Mouse (Mus musculus): ENCODE measurements at regions not wholly inside any gene's neighbourhood (a gene's known extent, or its start where the extent isn't known, plus 50 kb on each side); places are given as distances from the start of the nearest gene placed in this dataset.

DNA sequence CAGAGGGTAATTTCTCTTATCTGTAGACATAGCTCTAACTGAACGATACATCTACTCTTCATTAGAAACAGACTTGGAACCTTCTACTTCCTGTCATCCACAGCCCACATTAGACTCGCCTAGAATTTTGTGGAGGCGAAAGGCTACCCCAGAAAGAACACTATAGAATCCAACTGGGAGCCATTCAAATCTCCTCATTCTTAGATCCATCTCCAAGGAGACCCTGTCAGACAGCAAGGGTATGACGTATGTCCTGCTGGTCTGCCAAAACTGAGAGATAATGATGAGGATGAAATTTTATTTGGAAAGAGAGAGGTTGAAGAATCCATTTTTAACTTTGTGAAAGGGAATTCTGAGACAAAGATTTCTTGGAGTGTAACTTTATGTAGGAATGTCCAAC lies 185.3 kb upstream of the Tnc start:
- 81% methylated on average over 4 of the region's 4 CpGs for WGBS
- DNase-seq (ENCODE audit: low spot score) (no peak), ATAC-seq (ENCODE audit: insufficient number of reproducible peaks, low FRiP score, low TSS enrichment, low read depth) (no peak)
- no peaks in the 10 kb centered on the region for H3K9me3 ChIP-seq (ENCODE audit: control insufficient read depth, low read length)
- H3K27ac ChIP-seq (replicated peaks; ENCODE audit: low read depth, low read length), result no peak overlapping the region
- no peaks in the 10 kb centered on the region for H3K27me3 ChIP-seq (ENCODE audit: control insufficient read depth, insufficient read depth, low read length)
- no peak overlapping the region for H3K9ac ChIP-seq (ENCODE audit: low read length)
- no peaks in the 10 kb centered on the region for H3K36me3 ChIP-seq (ENCODE audit: control insufficient read depth, insufficient read depth, low read length)
- no peak overlapping the region for H3K4me2 ChIP-seq (ENCODE audit: low read depth, severe bottlenecking)
- H3K4me1 ChIP-seq (ENCODE audit: control insufficient read depth, insufficient read depth, low read length), result no peaks in the 10 kb centered on the region
- H3K4me3 ChIP-seq (ENCODE audit: low read depth, low read length), result no peak overlapping the region

DNA sequence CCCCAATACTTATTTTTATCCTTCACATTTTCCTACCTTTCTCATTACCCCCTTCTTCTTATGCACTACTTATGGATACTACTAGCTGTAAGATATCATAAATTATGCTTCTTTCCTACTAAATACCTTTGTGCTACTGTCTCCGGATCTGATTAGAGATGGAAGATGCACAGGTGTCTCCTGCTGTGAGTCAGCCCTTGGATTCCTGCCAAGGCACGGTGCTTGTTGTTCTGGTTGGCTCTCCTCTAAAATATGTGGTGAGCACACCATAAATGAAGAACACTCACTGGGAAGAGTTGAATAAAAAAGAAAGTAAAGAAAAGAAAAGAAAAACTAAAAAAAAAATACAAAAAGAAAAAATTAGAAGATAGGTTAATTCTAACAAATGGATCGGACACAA lies 181.5 kb upstream of the Tnc start:
- ATAC-seq (ENCODE audit: insufficient number of reproducible peaks, low FRiP score, low TSS enrichment, low read depth), result no peak
- no peaks in the 10 kb centered on the region for H3K36me3 ChIP-seq (ENCODE audit: control insufficient read depth, insufficient read depth, low read length)
- H3K9ac ChIP-seq (ENCODE audit: low read length), result no peak overlapping the region
- no peak overlapping the region for H3K27ac ChIP-seq (replicated peaks; ENCODE audit: low read depth, low read length)
- no peak for DNase-seq (ENCODE audit: low spot score)
- H3K4me1 ChIP-seq (ENCODE audit: control insufficient read depth, insufficient read depth, low read length), result no peaks in the 10 kb centered on the region
- H3K9me3 ChIP-seq (ENCODE audit: control insufficient read depth, low read length), result no peaks in the 10 kb centered on the region
- H3K4me3 ChIP-seq (ENCODE audit: low read depth, low read length), result no peak overlapping the region
- 79% methylated on average over 3 of the region's 3 CpGs for WGBS
- no peaks in the 10 kb centered on the region for H3K27me3 ChIP-seq (ENCODE audit: control insufficient read depth, insufficient read depth, low read length)
- no peak overlapping the region for H3K4me2 ChIP-seq (ENCODE audit: low read depth, severe bottlenecking)

DNA sequence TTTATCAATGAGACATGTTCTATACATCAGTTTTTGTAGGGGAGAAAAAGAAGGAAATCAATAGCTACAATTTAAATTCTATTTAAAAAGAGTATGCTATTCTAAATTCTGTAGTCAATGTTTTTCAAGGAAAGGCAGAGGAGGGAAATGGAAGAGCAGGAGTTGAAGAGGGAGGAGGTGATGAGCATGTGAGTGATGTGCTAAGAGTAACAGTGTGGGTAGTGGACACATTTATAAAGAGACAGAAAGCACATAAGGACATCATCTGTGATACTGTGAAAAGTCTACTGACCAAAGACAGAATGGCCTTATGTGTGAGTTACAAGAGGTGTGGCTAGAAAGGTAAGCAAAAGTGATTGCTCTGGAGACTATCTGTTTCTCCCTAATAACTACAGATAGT lies 179.8 kb upstream of the Tnc start:
- Histone ChIP-seq H3K4me1 (ENCODE audit: control insufficient read depth, insufficient read depth, low read length) (no peaks in the 10 kb centered on the region), H3K27ac (replicated peaks; ENCODE audit: low read depth, low read length) (no peak overlapping the region), H3K27me3 (ENCODE audit: control insufficient read depth, insufficient read depth, low read length) (no peaks in the 10 kb centered on the region), H3K4me3 (ENCODE audit: low read depth, low read length) (no peak overlapping the region), H3K9ac (ENCODE audit: low read length) (no peak overlapping the region), H3K4me2 (ENCODE audit: low read depth, severe bottlenecking) (no peak overlapping the region), H3K36me3 (ENCODE audit: control insufficient read depth, insufficient read depth, low read length) (no peaks in the 10 kb centered on the region), H3K9me3 (ENCODE audit: control insufficient read depth, low read length) (no peaks in the 10 kb centered on the region)
- ATAC-seq (ENCODE audit: insufficient number of reproducible peaks, low FRiP score, low TSS enrichment, low read depth) (no peak), DNase-seq (ENCODE audit: low spot score) (no peak)

DNA sequence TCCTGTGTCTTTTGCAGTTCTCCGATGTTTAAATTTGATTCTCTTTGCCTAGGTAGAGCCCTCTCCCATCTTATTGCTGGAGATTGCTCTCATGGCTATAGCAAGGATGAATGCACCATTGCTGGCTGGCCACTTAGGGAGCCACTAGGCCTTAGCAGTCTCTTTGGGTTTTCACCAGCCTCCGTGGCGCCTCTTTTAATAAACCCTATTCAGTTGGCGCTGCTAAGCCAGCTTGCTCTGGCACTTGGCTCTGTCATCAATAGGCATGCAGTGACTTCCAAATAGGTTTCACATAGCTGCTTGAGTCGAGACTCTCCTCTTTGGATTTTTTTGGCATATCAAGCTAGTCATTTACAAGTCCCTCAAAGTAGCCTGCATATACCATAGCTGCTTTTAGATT lies 178.1 kb upstream of the Tnc start:
- 88% methylated on average over 5 of the region's 5 CpGs for WGBS

DNA sequence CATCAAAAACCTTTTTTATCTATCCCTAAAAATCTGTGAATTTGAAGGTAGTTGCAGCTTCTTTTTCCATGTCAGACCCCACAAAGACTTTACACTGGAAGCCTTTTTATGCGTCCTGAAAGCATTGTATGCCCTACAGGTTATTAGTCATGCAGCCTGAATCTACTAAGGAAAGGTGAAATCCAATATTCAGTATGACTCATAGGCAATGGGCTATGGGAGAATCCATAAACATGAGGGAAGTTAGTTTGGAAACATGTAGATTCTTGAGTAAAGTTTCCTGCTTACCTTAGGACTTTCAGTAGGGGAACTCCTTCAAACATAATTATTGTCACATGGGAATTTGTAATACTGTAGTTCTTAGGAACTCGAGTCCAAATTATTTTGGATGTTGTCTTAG lies 173.0 kb upstream of the Tnc start:
- Histone ChIP-seq H3K27me3 (ENCODE audit: control insufficient read depth, insufficient read depth, low read length) (no peaks in the 10 kb centered on the region), H3K9me3 (ENCODE audit: control insufficient read depth, low read length) (no peaks in the 10 kb centered on the region), H3K36me3 (ENCODE audit: control insufficient read depth, insufficient read depth, low read length) (no peaks in the 10 kb centered on the region), H3K27ac (replicated peaks; ENCODE audit: low read depth, low read length) (no peak overlapping the region), H3K4me1 (ENCODE audit: control insufficient read depth, insufficient read depth, low read length) (no peaks in the 10 kb centered on the region), H3K9ac (ENCODE audit: low read length) (no peak overlapping the region), H3K4me3 (ENCODE audit: low read depth, low read length) (no peak overlapping the region), H3K4me2 (ENCODE audit: low read depth, severe bottlenecking) (no peak overlapping the region)
- DNase-seq (ENCODE audit: low spot score) (no peak), ATAC-seq (ENCODE audit: insufficient number of reproducible peaks, low FRiP score, low TSS enrichment, low read depth) (no peak)
- WGBS, result 83% methylated on average over 2 of the region's 2 CpGs

More for the DNA sequence above, 178.1 kb upstream of the Tnc start:
- Histone ChIP-seq H3K4me2 (ENCODE audit: low read depth, severe bottlenecking) (no peak overlapping the region), H3K27ac (replicated peaks; ENCODE audit: low read depth, low read length) (no peak overlapping the region), H3K4me3 (ENCODE audit: low read depth, low read length) (no peak overlapping the region), H3K9me3 (ENCODE audit: control insufficient read depth, low read length) (no peaks in the 10 kb centered on the region), H3K27me3 (ENCODE audit: control insufficient read depth, insufficient read depth, low read length) (no peaks in the 10 kb centered on the region), H3K4me1 (ENCODE audit: control insufficient read depth, insufficient read depth, low read length) (no peaks in the 10 kb centered on the region), H3K36me3 (ENCODE audit: control insufficient read depth, insufficient read depth, low read length) (no peaks in the 10 kb centered on the region), H3K9ac (ENCODE audit: low read length) (no peak overlapping the region)
- ATAC-seq (ENCODE audit: insufficient number of reproducible peaks, low FRiP score, low TSS enrichment, low read depth) (no peak), DNase-seq (ENCODE audit: low spot score) (no peak)

DNA sequence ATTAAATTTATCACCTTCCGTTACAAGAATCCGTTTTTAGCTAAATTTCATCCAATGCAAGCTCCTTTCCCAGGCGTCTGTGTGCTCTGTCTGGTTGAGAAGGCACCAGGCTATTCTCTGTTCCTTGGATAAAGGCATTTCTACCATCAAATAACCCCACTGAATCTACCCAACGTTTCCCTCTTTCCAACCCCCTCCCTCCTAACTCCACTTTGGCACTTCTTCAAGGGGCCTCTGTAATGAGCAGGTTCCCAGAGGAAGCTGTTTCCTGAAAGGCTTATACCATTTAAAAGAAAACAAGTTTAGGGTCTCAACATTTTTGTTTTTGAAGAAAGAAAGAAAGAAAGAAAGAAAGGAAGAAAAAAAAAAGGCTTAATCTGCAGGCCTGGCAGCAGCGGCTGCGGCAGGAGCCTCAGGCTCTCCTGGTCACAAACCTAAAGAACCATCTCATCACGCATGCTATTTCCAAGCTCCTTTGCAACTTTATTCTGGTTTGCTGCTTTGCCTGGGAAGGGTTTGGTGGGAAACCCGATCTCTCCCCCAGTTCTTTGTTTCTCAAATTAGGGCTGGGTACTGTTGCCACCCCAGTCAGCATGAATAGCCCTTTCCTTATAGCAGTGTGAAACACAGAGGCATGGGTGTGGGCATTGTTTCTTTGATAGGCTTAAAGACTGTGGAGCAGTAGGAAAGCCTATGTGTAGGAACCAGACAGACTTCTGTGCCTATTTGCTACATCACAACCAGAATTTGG lies 160.5 kb upstream of the Tnc start:
- H3K4me3 ChIP-seq (ENCODE audit: low read depth, low read length), result no peak overlapping the region
- ATAC-seq (ENCODE audit: insufficient number of reproducible peaks, low FRiP score, low TSS enrichment, low read depth), result no peak
- no peaks in the 10 kb centered on the region for H3K4me1 ChIP-seq (ENCODE audit: control insufficient read depth, insufficient read depth, low read length)
- no peak overlapping the region for H3K4me2 ChIP-seq (ENCODE audit: low read depth, severe bottlenecking)
- H3K9ac ChIP-seq (ENCODE audit: low read length), result no peak overlapping the region
- H3K36me3 ChIP-seq (ENCODE audit: control insufficient read depth, insufficient read depth, low read length), result no peaks in the 10 kb centered on the region
- WGBS, result 49% methylated on average over 8 of the region's 8 CpGs
- H3K9me3 ChIP-seq (ENCODE audit: control insufficient read depth, low read length), result no peaks in the 10 kb centered on the region
- no peak for DNase-seq (ENCODE audit: low spot score)
- no peak overlapping the region for H3K27ac ChIP-seq (replicated peaks; ENCODE audit: low read depth, low read length)
- no peaks in the 10 kb centered on the region for H3K27me3 ChIP-seq (ENCODE audit: control insufficient read depth, insufficient read depth, low read length)

DNA sequence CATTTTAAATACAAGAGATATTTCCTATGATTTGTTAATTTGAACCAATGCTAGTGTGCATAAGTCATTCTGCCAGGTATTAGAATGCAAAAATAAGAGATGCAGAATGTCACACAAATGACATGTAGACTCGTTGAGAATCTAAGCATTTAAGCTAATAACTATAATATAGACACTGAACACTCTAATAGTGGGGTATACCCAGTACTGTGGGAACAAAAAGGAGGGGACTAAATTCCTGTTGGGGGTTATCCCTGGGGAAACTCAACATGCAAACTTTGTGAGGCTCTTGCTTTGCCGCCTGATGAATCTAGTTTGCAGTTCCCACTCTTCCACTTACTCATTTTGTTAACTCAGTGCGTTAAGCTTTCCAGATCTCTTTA lies 154.0 kb upstream of the Tnc start:
- Histone ChIP-seq H3K4me1 (ENCODE audit: control insufficient read depth, insufficient read depth, low read length) (no peaks in the 10 kb centered on the region), H3K27me3 (ENCODE audit: control insufficient read depth, insufficient read depth, low read length) (no peaks in the 10 kb centered on the region), H3K36me3 (ENCODE audit: control insufficient read depth, insufficient read depth, low read length) (no peaks in the 10 kb centered on the region), H3K4me3 (ENCODE audit: low read depth, low read length) (no peak overlapping the region), H3K9me3 (ENCODE audit: control insufficient read depth, low read length) (no peaks in the 10 kb centered on the region), H3K4me2 (ENCODE audit: low read depth, severe bottlenecking) (no peak overlapping the region), H3K27ac (replicated peaks; ENCODE audit: low read depth, low read length) (no peak overlapping the region), H3K9ac (ENCODE audit: low read length) (no peak overlapping the region)
- ATAC-seq (ENCODE audit: insufficient number of reproducible peaks, low FRiP score, low TSS enrichment, low read depth) (no peak), DNase-seq (ENCODE audit: low spot score) (no peak)
- WGBS, result 88% methylated on average over 3 of the region's 3 CpGs

DNA sequence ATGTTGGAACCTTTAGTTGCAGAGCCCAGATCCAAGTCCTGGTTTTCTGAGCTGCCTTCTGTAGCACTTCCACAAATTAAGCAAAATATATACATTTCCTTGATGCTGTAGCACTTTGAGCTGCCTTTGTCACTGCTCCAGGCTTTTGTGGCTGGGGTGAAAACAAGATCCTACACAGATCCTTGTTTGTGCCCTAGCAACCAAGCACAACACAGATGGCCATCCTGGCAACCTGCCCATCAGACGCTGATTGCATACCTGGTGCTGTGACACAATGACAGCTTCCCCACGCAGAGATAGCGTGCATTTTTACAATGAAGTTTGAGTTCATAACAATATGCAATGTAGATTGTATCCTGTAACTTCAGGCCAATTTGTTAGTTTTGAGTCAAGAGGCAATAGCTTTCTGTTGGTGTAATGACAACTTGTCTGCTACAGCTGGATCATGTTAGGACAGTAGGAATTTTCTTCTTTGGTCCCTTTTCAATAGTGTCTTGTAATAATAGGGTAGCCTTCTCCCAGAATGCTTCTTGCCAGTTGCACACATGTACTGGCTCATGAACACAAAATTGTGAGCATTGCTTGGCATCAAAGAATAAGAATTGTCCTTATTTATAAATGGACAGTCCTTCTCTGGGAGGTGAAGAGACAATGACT lies 153.5 kb upstream of the Tnc start:
- DNase-seq (ENCODE audit: low spot score) (no peak), ATAC-seq (ENCODE audit: insufficient number of reproducible peaks, low FRiP score, low TSS enrichment, low read depth) (no peak)
- H3K9me3 ChIP-seq (ENCODE audit: control insufficient read depth, low read length), result no peaks in the 10 kb centered on the region
- 81% methylated on average over 3 of the region's 3 CpGs for WGBS
- no peak overlapping the region for H3K9ac ChIP-seq (ENCODE audit: low read length)
- H3K36me3 ChIP-seq (ENCODE audit: control insufficient read depth, insufficient read depth, low read length), result no peaks in the 10 kb centered on the region
- H3K4me2 ChIP-seq (ENCODE audit: low read depth, severe bottlenecking), result no peak overlapping the region
- H3K4me1 ChIP-seq (ENCODE audit: control insufficient read depth, insufficient read depth, low read length), result no peaks in the 10 kb centered on the region
- H3K27ac ChIP-seq (replicated peaks; ENCODE audit: low read depth, low read length), result no peak overlapping the region
- no peak overlapping the region for H3K4me3 ChIP-seq (ENCODE audit: low read depth, low read length)
- H3K27me3 ChIP-seq (ENCODE audit: control insufficient read depth, insufficient read depth, low read length), result no peaks in the 10 kb centered on the region

DNA sequence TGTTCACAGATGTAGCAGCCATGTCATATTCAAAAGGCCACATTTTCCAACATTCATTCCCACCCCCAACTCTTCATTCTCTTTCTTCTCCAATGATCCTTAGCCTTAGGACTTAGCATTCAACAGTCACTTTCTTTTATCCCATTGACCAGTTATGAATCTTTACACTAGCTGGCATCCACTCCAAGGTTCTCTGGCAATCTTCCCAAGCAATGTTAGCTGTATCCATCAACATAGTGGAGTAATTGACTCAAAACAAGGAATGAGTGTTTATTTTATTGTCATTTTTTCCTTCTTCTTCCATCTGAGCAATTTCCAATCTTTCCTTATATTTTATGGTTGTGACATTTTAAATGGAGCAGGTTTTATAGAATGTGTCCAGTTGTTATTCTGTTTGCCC lies 138.2 kb upstream of the Tnc start:
- no peaks in the 10 kb centered on the region for H3K4me1 ChIP-seq (ENCODE audit: control insufficient read depth, insufficient read depth, low read length)
- H3K4me3 ChIP-seq (ENCODE audit: low read depth, low read length), result no peak overlapping the region
- no peaks in the 10 kb centered on the region for H3K36me3 ChIP-seq (ENCODE audit: control insufficient read depth, insufficient read depth, low read length)
- H3K27me3 ChIP-seq (ENCODE audit: control insufficient read depth, insufficient read depth, low read length), result no peaks in the 10 kb centered on the region
- H3K4me2 ChIP-seq (ENCODE audit: low read depth, severe bottlenecking), result no peak overlapping the region
- no peak for ATAC-seq (ENCODE audit: insufficient number of reproducible peaks, low FRiP score, low TSS enrichment, low read depth)
- DNase-seq (ENCODE audit: low spot score), result no peak
- H3K9ac ChIP-seq (ENCODE audit: low read length), result no peak overlapping the region
- H3K27ac ChIP-seq (replicated peaks; ENCODE audit: low read depth, low read length), result no peak overlapping the region
- no peaks in the 10 kb centered on the region for H3K9me3 ChIP-seq (ENCODE audit: control insufficient read depth, low read length)
